Mouse (Mus musculus) gastrocnemius, postnatal 36 days (tissue): Measurements from ENCODE around the gene Krt7. TPM values are rescaled to one million over a fixed set of nuclear protein-coding genes. Genes with fewer than 3 reads are reported as not detected.
A peak's percentile ranks its signal among the peaks of the same experiment; 100 is the strongest.

Experiments used
- DNase-seq, 2 experiments: peaks; one replicate each; pipeline ENCODE4 v3.0.0; 2022
- intact Hi-C: fragments of 180-260 bp; cut with DNase I; formaldehyde crosslinking; loops from one replicate; pipeline ENCODE4 v1.15.1; 2025
- total RNA-seq, 2 experiments: library from RNA; stranded (reverse); gene quantifications; 2 replicates each; pipeline ENCODE4 v1.2.3; 2021

The Krt7 gene
- total RNA-seq, 2 experiments from 2014 or later = 0.15 TPM; not detected in 1

DNA sequence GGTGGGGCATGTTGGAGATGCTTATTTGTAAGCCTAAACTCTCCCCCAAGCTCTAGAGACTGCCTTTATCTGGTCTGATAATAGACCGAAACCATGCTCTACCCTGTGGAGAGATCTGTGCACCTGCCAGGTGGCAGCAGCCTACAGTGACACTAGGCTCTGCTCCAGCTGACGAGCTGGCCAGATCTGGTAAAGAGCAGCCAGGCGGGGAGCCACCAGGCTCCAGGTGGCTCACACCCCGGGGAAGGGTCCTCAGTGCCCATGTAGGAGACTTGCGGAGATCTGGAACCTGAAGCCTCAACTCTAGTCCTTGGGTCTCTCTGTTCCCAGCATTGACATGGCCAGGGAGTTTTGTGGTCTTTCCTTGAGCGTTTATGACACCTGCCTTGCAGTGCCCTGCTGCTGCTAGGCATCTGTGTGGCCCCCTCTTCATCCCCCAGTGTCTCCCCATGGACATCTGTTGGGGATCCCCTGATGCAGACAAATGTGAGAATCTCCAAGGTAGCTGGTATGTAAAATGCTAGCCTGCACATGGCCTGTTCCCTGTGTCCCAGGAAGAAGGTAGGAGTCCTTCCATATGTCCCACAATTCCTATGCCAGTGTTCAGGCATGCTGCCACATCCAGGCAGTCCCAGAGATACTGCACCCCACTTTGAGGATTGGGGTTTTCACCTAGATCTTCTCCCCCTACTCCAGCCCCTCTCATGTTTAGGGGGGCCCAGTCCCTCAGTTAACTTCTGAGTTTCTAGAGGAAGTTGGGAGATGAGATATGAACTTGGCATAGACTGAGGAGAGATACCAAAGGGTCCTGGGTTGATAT lies 34.7 kb upstream of the Krt7 start:
- no peak for DNase-seq
- intact Hi-C loops = no loop called here

DNA sequence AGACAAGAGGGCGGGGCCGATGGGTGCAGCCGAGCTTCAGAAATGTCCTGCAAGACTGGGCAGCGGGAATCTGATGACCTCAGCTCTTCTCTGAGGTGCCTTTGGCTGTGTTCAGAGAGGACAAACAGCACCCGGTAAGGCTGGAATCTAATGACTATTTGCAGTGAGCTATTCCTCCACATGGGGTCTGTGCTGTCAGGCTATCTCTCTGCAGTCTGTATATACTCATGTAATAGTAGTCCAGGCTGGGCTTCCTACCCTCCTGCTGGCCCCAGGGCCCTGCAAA lies 34.1 kb upstream of the Krt7 start:
- intact Hi-C loops = no loop called here
- DNase-seq = no peak

DNA sequence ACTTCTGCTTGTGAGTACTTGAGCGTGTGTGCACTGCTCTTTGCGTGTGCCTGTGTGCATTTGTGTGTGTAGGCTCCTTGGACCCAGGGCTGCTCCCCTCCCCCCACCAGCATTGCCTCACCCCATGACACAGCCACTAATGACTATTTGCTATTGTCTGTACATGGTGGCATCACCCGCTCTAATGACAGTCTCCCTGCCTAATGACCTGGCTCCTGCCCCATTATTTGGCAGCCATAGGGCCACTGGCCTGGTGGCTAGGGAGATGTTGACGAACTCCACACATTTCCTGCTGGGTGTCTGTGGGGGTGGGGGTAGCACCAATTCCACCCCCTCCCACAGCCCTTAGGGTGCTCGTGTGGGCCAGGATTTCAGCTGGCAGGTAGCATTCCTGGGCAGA lies 32.2 kb upstream of the Krt7 start:
- intact Hi-C loops = no loop called here
- DNase-seq = peak in 1 of 2 experiments; percentile 11

DNA sequence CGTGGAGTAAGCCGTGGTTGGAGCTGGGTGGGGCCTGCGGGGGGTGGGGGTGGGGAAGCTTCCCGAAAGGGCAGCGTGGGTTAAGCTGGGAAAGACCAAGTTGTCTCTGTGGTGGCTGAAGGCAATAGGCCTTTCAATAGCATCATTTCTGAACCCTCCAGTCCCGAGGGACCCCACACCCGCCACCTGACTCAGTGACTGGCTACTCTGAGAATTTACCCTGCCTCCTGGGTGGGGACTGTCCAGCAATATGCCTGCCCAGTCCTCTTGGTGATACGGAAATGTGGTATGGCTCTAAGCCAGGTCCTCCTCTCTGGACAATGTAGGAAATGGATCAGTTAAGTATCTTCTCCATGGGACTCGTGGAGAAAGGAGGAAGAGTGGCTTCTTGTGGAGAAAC lies 29.1 kb upstream of the Krt7 start:
- DNase-seq = peak; percentile 19 to 58
- intact Hi-C loops = no loop called here

DNA sequence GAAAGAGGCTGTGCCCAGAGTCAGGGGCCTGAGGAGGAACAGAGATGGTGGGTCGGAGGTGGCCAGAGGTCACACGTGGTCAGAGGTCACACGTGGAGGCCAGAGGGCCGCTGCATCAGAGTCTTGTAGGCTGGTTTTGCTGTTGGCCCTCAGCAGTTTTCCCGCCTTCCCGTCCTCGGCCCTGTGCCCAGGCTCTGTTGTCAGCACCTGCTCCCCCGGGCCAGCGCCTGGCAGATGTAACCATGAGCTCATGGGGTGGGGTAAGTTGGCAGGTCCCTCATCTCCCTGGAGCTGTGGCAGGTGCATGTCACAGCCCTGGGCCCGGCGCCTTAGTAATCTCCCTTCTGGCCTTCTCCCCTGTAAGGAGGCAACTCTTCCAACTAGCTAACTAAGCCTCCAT lies 28.0 kb upstream of the Krt7 start:
- peak; percentile 75 to 76 for DNase-seq
- intact Hi-C loops = no loop called here

DNA sequence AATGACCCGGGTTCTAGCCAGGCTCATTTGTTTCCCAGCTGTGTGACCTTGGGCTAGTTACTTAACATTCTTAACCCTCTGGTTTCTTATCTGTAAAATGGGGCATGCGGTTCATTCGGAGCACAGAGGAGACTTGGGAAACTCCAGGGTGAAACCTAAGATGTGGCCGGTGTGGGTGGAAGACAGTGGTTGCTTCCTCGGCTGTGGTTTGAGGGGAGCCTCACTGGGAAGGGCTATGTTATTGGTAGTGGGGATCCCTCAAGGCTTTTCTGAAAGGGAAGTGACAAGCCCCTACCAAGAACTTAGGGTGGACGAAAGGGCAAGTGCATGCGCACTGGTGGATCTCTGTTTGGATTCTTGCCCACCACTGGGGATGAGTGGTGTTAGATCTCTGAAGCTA lies 26.2 kb upstream of the Krt7 start:
- no peak for DNase-seq
- intact Hi-C loops = no loop called here

DNA sequence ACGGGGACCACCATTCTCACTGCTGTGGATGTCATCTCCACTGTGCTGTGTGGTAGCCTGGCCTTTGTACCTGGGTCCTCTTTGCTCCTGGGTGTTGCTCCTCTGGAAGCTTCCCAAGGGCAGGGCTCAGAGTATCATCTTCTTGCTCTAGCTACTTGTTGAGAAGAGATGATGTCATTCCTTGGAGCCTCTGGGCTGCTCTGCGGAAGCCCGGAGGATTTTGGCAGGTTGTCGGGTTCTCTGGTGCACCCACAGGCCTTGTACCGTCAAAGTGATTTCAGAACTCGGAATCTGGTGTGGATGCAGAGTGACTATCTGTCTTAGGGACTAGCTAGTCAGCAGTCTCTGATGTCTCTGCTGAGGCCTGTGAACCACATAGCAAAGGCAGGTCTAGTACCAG lies 25.8 kb upstream of the Krt7 start:
- intact Hi-C loops = no loop called here
- DNase-seq = peak; percentile 45 to 51

DNA sequence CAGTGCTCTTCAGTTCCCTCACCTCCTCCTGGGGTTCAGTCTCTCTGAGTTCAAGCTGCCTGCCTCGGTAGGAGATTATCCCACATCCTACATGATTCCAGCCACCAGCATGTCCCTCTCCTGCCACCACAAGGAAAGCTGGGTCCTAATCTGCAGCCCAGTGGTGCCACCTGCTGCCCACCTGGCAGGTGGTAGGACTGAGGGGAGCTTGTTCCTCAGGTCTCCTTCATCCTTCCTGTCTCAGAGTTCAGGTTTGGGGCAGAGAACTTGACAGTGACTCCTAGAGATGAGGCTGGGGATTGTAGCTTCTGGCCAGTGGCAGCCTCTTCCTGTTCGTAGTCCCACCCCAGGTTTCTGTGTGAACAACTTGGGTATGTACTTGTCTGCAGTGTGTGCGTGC lies 23.7 kb upstream of the Krt7 start:
- intact Hi-C loops = loop anchor here (2.0 kb wide), 1 partner anchor 46 kb away; no protein-coding TSS in a partner anchor
- DNase-seq = peak in 1 of 2 experiments; percentile 17

DNA sequence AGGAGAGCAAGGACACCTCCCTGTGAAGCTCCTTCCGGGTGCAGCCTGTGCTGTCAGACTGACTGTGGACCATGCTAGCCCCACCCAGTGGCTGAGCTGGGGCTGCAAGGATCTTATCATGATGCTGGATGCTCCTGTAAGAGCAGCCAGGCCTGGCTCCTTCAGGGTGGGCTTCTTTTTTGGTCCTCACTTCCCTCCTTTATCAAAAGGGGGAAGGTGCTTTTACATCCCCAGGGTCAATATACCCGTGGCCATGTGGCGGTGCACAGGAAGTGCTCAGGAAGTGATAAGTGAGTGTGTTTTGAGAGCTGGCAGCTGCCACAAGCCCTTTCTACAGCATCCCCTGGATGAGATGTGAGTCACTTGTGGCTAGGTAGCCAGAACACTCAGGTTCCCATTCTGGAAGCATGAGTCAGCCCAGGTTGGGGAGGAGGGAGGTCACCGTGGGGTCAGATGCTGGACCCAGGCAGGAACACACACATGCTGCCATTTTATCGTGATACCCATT lies 22.8 kb upstream of the Krt7 start:
- peak in 1 of 2 experiments; percentile 21 for DNase-seq
- intact Hi-C loops = no loop called here

DNA sequence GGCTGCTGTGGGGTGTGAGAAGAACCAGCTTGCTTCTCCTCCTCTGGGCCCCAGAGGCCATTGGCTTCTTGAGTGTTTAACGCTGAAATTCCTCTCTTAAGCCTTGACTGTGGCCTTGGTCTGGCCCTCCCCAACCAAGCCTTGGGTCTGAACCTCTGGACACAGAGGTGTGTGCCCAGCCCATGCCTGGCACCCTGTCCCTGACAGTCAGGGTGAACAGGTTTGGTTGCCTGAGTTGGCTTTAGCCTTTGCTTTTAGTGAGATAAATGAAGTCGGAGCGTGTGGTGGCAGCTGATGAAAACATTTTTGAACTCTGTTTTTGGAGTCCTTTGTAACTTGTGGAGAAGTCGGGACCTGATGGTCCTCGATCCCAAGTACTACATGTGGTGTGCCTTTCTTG lies 20.6 kb upstream of the Krt7 start:
- intact Hi-C loops = no loop called here
- DNase-seq = no peak

DNA sequence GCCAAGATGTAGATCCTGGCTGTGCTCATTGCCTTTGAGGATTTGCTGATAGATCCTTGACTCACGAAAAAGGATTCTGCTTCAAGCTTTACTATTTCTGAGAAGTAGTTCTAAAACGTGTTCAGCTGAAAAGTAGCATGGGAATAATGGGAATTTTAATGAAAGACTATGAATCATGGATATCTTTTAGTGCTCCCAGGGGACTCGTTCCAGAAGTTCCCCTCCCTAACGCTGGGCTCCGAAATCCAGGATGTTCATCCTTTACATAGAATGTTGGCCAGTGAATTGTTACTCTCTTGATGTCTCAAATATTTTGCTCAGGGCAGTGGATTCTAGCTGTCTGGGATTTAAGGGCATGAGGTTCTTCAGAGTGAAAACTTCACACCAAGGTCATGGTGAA lies 18.6 kb upstream of the Krt7 start:
- DNase-seq = no peak
- intact Hi-C loops = no loop called here

DNA sequence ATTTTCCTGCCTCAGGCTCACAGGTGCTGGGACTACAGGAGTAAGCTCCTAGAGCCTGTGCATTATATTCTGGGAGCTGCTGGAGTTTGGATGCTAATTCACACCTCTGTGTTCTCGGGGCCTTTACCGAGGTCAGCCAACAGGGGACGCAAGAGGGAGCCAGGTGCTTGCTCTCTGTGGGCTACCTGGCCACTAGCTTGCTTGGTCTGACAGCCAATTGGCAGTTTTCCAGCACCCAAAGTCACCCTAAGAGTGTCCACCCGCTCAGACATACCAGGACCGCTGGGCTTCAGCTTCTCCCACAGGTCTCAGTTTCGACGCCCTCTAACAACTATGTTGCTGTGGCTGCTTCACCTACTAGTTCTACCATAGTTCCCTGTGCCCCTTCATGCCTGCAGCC lies 15.9 kb upstream of the Krt7 start:
- intact Hi-C loops = no loop called here
- DNase-seq = no peak

DNA sequence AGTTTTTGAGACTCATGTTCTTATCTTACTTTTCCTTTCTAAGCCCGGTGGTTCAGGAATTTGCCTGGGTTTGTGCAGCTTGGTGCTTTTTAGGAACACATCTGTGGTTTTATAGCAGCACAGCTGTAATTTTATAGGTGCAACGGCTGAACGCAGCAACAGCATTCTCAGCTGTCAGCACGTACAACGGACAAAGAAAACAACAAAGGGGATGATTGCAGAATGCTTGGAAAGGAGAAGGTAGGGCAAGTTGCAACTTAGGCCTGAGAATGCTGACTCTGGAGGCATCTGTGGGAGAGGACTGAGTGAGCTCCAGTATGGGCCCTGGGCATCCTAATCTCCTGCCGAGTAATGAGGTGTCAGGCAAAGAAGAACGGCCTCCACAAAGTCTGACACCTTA lies 14.4 kb upstream of the Krt7 start:
- DNase-seq = no peak
- intact Hi-C loops = no loop called here

DNA sequence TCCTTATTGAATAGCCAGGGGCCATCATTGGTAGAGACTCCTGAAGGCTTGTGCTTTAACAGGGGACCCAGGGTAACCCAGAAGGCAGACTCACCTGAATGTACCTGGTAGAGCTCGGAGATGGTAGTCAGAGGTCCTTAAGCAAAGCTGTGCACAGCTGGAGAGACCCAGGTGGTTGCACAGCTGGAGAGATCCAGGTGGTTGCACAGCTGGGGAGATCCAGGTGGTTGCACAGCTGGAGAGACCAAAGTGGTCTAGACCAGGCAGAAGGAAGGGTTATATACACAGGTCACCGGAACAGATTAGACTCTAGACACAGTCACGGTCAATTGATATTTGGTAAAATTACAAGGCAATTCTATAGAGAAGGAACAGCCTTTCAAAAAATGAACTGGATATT lies 13.9 kb upstream of the Krt7 start:
- DNase-seq = no peak
- intact Hi-C loops = no loop called here

DNA sequence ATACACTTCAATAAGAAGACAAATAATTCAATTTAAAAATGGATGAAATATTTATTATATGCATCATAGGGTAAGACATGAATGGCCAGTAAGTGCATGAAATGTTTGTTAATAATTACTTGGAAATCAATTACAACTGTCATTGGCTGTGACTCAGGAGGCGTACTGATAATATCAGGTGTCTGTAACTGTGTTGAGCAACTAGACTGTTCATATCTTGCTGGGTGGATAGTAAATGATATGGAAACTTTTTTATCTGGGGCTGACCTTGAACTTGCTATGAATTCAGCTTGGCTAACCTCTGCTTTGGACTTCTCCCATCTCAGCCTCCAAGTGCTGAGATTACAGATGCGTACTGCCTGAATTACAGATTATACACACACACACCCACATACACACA lies 13.2 kb upstream of the Krt7 start:
- no peak for DNase-seq
- intact Hi-C loops = no loop called here

DNA sequence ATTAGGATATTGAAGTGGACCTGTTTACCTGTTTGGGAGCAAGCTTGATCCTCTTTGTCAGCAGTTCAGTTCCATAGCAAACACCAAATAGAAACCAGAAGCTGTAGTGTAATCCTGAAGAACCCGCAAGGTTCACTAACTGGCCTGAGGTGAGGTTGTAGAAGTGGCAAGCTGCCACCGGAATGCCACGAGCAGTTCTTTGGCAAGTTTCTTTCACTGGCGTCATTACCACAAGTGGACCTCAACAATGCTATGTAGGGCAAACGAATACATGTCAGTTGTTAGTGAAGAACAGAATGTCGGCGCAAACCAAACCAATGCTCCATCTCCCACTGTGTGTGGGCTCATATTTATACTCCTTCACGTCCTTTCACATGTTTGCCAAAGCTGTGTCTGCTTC lies 12.6 kb upstream of the Krt7 start:
- intact Hi-C loops = no loop called here
- no peak for DNase-seq

DNA sequence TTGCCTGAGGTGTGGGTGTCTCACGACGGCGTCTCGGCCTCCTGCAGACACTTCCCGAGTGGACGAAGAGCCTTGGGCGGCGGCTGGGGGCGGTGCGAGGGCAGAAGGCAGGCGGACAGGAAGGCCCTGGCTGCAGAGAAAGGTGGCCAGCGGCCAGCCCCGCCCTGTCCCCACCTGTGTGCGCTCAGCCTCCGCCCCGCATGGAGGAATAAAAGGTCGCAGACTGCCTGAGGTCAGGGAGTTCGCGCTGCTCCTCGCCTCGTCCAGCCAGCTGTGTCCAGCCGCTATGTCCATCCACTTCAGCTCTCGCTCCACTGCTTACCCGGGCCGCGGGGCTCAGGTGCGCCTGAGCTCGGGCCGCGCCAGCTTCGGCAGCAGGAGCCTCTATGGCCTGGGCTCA lies 1.3 kb downstream of the Krt7 start:
- intact Hi-C loops = no loop called here
- no peak for DNase-seq

DNA sequence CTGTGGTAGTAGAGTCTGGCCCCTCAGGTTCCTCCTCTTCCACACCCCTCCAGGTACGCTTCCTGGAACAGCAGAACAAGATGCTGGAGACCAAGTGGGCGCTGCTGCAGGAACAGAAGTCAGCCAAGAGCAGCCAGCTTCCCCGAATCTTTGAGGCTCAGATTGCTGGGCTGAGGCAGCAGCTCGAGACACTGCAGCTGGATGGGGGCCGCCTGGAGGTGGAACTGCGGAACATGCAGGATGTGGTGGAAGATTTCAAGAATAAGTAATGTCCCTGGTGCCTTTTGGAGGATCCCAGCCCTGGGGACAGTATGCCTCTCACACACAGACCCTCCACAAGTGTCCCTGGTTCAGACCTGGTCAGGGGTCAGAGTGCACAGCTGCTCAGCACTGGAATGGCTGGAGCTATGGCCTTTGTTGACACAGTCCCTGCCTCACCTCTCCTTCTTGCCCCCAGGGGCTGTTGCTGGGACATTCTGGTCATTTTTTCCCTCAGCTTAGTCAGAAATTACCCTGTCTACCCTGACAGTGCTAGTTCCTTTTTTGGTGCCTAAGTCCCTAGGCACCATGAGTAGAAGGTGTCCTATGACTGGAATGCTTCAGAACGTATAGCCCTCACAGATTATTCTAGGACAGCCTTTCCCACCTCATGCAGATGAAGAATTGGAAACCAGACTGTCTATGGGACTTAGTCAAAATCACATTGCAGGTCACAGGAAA lies 3.2 kb downstream of the Krt7 start:
- no peak for DNase-seq
- intact Hi-C loops = no loop called here

DNA sequence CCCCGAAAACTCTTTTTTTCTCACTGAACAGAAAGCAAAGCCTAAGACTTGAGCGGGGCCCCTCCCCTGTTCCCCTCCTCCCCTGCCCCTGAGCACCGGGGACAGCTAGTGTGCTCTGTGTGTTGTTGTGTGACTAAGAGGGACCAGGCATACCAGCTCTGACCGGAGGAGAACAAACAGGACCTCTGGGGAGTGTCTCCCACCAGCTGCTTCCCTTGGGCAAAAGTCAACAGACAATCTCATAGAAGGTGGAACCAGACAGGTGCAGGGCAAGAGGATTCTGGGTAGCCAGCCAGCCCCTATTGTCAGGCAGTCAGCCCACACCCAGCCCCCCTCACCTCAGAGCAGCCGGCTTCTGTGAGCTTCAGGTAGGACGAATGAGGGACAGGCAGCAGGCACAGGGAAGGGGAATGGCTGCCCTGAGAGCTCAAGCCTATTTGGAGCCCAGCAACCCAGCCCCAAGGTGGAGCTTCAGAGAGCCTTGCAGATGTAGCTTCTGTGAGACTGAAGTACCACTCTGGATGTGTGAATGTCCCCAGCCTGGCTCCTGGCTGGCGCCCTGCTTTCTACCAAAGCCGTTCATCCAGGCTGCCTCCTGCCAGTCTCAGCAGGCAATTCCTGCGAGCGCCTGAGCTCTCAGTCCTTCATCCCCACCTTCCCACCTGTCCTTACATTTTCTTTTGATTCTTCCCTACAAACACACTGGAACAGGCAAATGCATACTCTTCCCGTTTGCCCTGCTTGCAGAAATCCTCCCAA lies 4.1 kb downstream of the Krt7 start:
- DNase-seq = no peak
- intact Hi-C loops = no loop called here

DNA sequence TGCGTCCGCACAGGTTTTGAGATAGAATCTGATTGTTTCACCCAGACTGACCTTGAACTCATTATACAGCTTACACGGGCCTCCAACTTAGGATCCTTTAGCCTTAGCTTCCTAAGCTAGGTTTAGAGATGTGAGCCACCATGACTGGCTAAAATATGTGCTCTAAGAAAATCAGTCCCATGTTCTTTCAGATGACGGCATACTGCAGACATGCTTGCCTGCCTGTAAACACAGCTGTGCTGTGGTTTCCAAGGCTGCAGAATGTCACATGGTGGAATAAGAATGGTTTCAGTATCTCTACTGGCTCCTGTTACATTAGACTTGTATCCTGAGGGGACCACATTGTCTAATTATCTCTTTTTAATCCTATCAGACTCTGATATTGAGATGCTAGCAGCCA lies 8.1 kb downstream of the Krt7 start:
- intact Hi-C loops = no loop called here
- no peak for DNase-seq

DNA sequence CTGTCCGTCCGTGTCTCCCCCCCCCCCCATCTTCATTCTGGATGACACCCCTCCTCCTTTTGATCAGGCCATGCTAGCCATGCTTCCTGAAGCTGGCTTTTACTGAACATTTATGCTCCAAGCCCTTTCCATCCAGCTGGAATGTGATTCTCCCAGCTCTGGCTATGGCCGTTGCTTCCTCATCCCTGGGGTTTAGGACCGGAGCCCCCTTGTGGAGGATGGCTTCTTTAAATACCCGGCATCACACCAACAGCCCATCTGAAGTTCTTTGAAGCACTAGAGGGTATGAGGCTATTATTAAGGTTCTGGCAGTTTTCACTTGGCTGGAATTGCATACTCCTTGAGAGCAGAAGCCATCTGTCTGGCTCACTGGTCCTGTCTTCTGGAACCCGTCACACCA lies 10.1 kb downstream of the Krt7 start:
- no peak for DNase-seq
- intact Hi-C loops = no loop called here

DNA sequence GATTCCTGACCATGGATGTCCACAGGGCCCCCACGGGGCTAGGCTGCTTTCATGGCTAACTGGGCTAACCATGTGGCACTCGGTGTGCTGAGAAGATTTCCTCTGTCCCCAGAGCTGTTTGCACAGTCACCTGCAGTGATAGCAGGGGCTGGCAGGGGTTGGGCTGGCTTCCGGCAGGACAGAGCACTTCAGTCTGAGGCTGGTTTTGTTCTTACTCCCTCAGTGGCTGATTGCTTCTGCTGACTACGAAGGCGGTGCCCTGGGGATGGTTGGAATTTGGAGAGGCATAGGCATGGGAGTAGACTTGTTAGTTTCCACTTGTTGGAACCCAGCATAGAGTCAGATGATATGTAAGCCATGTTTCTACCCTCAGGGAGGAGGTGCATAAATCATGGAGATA lies 14.1 kb downstream of the Krt7 start:
- DNase-seq = no peak
- intact Hi-C loops = no loop called here
